Mouse (Mus musculus) C2C12 (cell line): ENCODE measurements around the gene Icosl.

ENCODE experiments used
- CEBPB ChIP-seq: IDR thresholded peaks from one replicate; pipeline ENCODE4 v1.6.1; 2011; ENCODE audit warnings: low read depth, mild to moderate bottlenecking, control low read depth, moderate library complexity
- CTCF ChIP-seq: IDR thresholded peaks from one replicate; pipeline ENCODE4 v1.5.1; 2011; ENCODE audit not compliant: control insufficient read depth, insufficient read depth, insufficient read length
- FOSL1 ChIP-seq: IDR thresholded peaks from one replicate; pipeline ENCODE4 v1.8.0; 2011; ENCODE audit warnings: mild to moderate bottlenecking, low read length; ENCODE audit not compliant: poor library complexity, insufficient read depth, severe bottlenecking
- MAX ChIP-seq: IDR thresholded peaks from one replicate; pipeline ENCODE4 v1.6.1; 2011; ENCODE audit warnings: mild to moderate bottlenecking, control low read depth
- MYOD1 ChIP-seq: IDR thresholded peaks from one replicate; pipeline ENCODE4 v1.6.1; 2011; ENCODE audit warnings: low read depth; ENCODE audit not compliant: control insufficient read depth, insufficient read length
- MYOG ChIP-seq: IDR thresholded peaks from one replicate; pipeline ENCODE4 v1.6.1; 2011; ENCODE audit not compliant: control insufficient read depth, insufficient read length; ENCODE audit errors: extremely low read depth
- USF1 ChIP-seq: IDR thresholded peaks from one replicate; pipeline ENCODE4 v1.6.1; 2011; ENCODE audit warnings: low read depth, mild to moderate bottlenecking, control low read depth, moderate library complexity

DNA sequence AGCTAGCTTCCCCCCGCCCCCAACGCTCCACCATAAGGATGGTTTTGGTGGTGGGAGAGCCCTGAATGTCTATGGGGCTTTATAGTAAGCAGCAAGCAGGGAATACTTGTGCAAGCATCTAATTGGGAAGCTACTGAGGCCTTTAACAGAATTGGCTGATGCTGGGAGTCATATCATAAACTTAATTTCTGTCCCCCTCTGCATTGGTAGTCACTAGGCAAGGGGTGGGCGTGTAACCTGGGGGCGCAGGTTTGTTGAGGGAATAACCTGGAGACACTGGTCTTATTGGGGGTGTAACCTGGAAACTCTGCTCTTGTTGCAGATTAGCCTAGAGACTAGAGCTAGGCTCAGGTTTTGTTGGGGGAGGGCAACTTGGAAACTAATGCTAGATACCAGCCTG is 50.3 kb downstream of the Icosl start:
- no peak for TF ChIP-seq CTCF
- no peak for TF ChIP-seq USF1
- TF ChIP-seq MAX, result no peak
- TF ChIP-seq MYOG, result no peak
- no peak for TF ChIP-seq CEBPB
- no peak for TF ChIP-seq FOSL1
- TF ChIP-seq MYOD1, result no peak
